Mouse (Mus musculus) CH12.LX (cell line): ENCODE results near the gene Brox.

Source experiments
- BHLHE40 ChIP-seq: IDR thresholded peaks from 2 replicates; pipeline ENCODE4 v1.6.1; 2011; ENCODE audit warnings: mild to moderate bottlenecking, low read depth, low read length, improper control_type of control experiment
- CHD1 ChIP-seq: IDR thresholded peaks from 2 replicates; pipeline ENCODE4 v1.6.1; 2012; ENCODE audit warnings: low read depth, low read length, improper control_type of control experiment, inconsistent platforms
- CHD2 ChIP-seq: IDR thresholded peaks from 2 replicates; pipeline ENCODE4 v1.6.1; 2011; ENCODE audit warnings: low read length, improper control_type of control experiment
- CTCF ChIP-seq, 2 experiments: IDR thresholded peaks in 1 of 2; conservative IDR thresholded peaks in 1 of 2; 2 replicates each; pipeline ENCODE4 v1.5.1; 2011 to 2012; ENCODE audit warnings: low read depth in 2 of 2, low read length in 2 of 2, improper control_type of control experiment in 1 of 2, inconsistent platforms in 1 of 2, mild to moderate bottlenecking in 1 of 2, moderate library complexity in 1 of 2
- KAT2A ChIP-seq: IDR thresholded peaks from 2 replicates; pipeline ENCODE4 v1.6.1; 2012; ENCODE audit warnings: low read length, improper control_type of control experiment, inconsistent platforms; ENCODE audit not compliant: insufficient replicate concordance
- MAFK ChIP-seq: IDR thresholded peaks from 2 replicates; pipeline ENCODE4 v1.6.1; 2011; ENCODE audit warnings: low read length, improper control_type of control experiment; ENCODE audit not compliant: insufficient replicate concordance
- SIN3A ChIP-seq: IDR thresholded peaks from 2 replicates; pipeline ENCODE4 v1.6.1; 2012; ENCODE audit warnings: low read length, improper control_type of control experiment, inconsistent platforms
- ZC3H11A ChIP-seq: IDR thresholded peaks from 2 replicates; pipeline ENCODE4 v1.6.1; 2012; ENCODE audit warnings: low read depth, mild to moderate bottlenecking, inconsistent platforms, low read length, improper control_type of control experiment
- ZKSCAN1 ChIP-seq: IDR thresholded peaks from 2 replicates; pipeline ENCODE4 v1.6.1; 2012; ENCODE audit warnings: low read depth, inconsistent platforms, low read length, improper control_type of control experiment, borderline replicate concordance

DNA sequence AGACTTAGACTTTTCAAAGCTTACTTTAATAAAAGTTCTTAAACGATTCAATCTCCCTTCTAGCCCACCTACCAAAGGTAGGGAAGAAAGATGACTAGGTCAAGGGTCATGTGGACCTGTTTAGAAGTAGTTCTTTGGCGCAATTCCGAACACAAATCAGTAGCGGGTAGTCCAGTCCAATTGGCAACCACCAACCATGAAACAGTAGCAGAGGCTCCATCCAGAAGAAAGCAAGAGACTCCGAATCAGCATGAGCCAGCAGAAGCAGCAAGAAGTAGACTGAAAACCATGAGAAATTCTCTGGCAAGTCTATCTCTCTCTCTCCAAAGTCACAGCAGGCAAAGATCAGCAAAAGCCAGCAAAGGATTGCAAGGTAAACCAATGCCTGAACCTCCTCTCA lies 60.6 kb downstream of the Brox start:
- TF ChIP-seq CTCF (conservative IDR thresholded peaks at IDR 0.05 in 1 of 2, IDR thresholded peaks at IDR 0.05 in 1 of 2; ENCODE audit: low read depth in 2 of 2, low read length in 2 of 2), result no peak
- no peak for TF ChIP-seq ZKSCAN1
- TF ChIP-seq ZC3H11A, result no peak
- no peak for TF ChIP-seq CHD1
- no peak for TF ChIP-seq CHD2
- no peak for TF ChIP-seq KAT2A
- TF ChIP-seq SIN3A, result no peak
- TF ChIP-seq MAFK, result no peak
- no peak for TF ChIP-seq BHLHE40
